ENCODE assay signal across 8 mouse cellular contexts in genomic region chr17:79355271-79355991, GRCm38 (mm10). TPM values are rescaled to one million over a fixed set of nuclear protein-coding genes. Genes with fewer than 3 reads are reported as not detected.
DNase-seq lines count a peak whose midpoint lies in the region; ATAC-seq lines count a peak whose summit lies in the region.

No protein-coding gene starts in this region.

- H3K9ac ChIP-seq in forebrain, embryonic 16.5 days (replicated peaks; ENCODE audit: low read depth, low read length) = peak overlapping the region; percentile 98
- peak overlapping the region; percentile 88 for H3K9ac ChIP-seq in lung, embryonic 16.5 days (ENCODE audit: low read length)

- under 1% methylated on average over 59 of the region's 59 CpGs for WGBS in forebrain, embryonic 16.5 days
- under 1% methylated on average over 57 of the region's 59 CpGs for WGBS in lung, embryonic 16.5 days

- no peaks in the 10 kb centered on the region for H3K36me3 ChIP-seq in forebrain, embryonic 16.5 days (ENCODE audit: control insufficient read depth, insufficient read depth)
- H3K36me3 ChIP-seq in lung, embryonic 16.5 days (ENCODE audit: control insufficient read depth, insufficient read depth, low read length) = no peaks in the 10 kb centered on the region

- peak overlapping the region; percentile 76 for H3K4me2 ChIP-seq in forebrain, embryonic 16.5 days (ENCODE audit: low read length)
- peak overlapping the region; percentile 91 for H3K4me2 ChIP-seq in lung, embryonic 16.5 days (ENCODE audit: low read depth, low read length)

- H3K4me1 ChIP-seq in forebrain, embryonic 16.5 days (replicated peaks; ENCODE audit: control insufficient read depth, insufficient read depth, low read length) = peaks cover 14% of the 10 kb centered on the region
- H3K4me1 ChIP-seq in lung, embryonic 16.5 days (replicated peaks; ENCODE audit: control insufficient read depth, insufficient read depth, low read length) = peaks cover 19% of the 10 kb centered on the region

- H3K9me3 ChIP-seq in forebrain, embryonic 16.5 days (ENCODE audit: control insufficient read depth, low read length) = no peaks in the 10 kb centered on the region
- H3K9me3 ChIP-seq in lung, embryonic 16.5 days (ENCODE audit: control insufficient read depth, low read length) = no peaks in the 10 kb centered on the region

- H3K27me3 ChIP-seq in forebrain, embryonic 16.5 days (replicated peaks; ENCODE audit: control insufficient read depth, insufficient read depth, low read length) = no peaks in the 10 kb centered on the region
- H3K27me3 ChIP-seq in lung, embryonic 16.5 days (ENCODE audit: control insufficient read depth, insufficient read depth, low read depth, low read length) = no peaks in the 10 kb centered on the region; the same call in 1 of the 2 replicates

- H3K4me3 ChIP-seq in forebrain, embryonic 16.5 days (replicated peaks; ENCODE audit: low read length) = peak overlapping the region; percentile 77
- H3K4me3 ChIP-seq in lung, embryonic 16.5 days (ENCODE audit: low read length) = peak overlapping the region; percentile 84

- peak overlapping the region; percentile 89 for H3K27ac ChIP-seq in forebrain, embryonic 16.5 days (ENCODE audit: low read length)
- peak overlapping the region; percentile 90 for H3K27ac ChIP-seq in lung, embryonic 16.5 days (ENCODE audit: low read length)

- DNase-seq in ES-CJ7 (ENCODE audit: low read depth, low spot score) = peak; percentile 74
- peak; percentile 84 to 88 for DNase-seq in cerebellum, adult 18-20 months
- peak; percentile 76 for DNase-seq in heart, postnatal 4 days
- peak; percentile 67 to 75 for DNase-seq in layer of hippocampus, postnatal 10 days (ENCODE audit: low spot score in 2 of 2)
- DNase-seq in ovary, adult 18-20 months (ENCODE audit: low spot score) = peak; percentile 43
- peak; percentile 65 to 67 for DNase-seq in thymus, adult 18-20 months

- peak; percentile 81 for ATAC-seq in forebrain, embryonic 16.5 days
- peak; percentile 48 for ATAC-seq in lung, embryonic 16.5 days (ENCODE audit: low read depth)

RNA-seq across cellular contexts. Expression of gene Cdc42ep3, which starts 0.5 kb away (rescaled TPM):
- polyA plus RNA-seq in forebrain, embryonic 16.5 days (2015; fragmentation: Nextera tagmentation; extraction: Ambion mirVana) = 44.6 and 46.9 TPM in 2 replicates
- 10 to 100 TPM; 46.1 to 47.5 TPM for total RNA-seq in heart, postnatal 4 days (2021)
- 10 to 100 TPM; 13.7 to 16.4 TPM for total RNA-seq in layer of hippocampus, postnatal 10 days (2021)
- polyA plus RNA-seq in lung, embryonic 16.5 days (2015; fragmentation: Nextera tagmentation; extraction: Ambion mirVana) = 86.4 and 88.9 TPM in 2 replicates

Comparison
In these comparisons a context has a peak if more than half of its experiments do, and no peak if none do; other contexts are left out.
1. Peak in every context shown above with its lines: DNase-seq, ATAC-seq, H3K4me3 ChIP-seq and H3K27ac ChIP-seq.